Mouse (Mus musculus) forebrain, embryonic 13.5 days (tissue): Measurements from ENCODE around the gene Fnbp4. TPM values are rescaled to one million over a fixed set of nuclear protein-coding genes. Genes with fewer than 3 reads are reported as not detected.
A peak's percentile ranks its signal among the peaks of the same experiment; 100 is the strongest.

ENCODE experiments used
- ATAC-seq: fragments of 200-750 bp; cut with Nextera tagmentation; 2 replicates; pipeline ENCODE4 v1.8.0; 2017
- H3K27ac ChIP-seq: fragments of 300-500 bp; sonication (generic); 2 replicates; pipeline ENCODE4 v1.5.1; 2015; ENCODE audit warnings: inconsistent platforms, mild to moderate bottlenecking, moderate library complexity
- H3K27me3 ChIP-seq: fragments of 300-500 bp; sonication (generic); 2 replicates; pipeline ENCODE4 v1.6.1; 2015; ENCODE audit warnings: mild to moderate bottlenecking, inconsistent platforms
- H3K36me3 ChIP-seq: fragments of 300-500 bp; sonication (generic); 2 replicates; pipeline ENCODE4 v1.6.1; 2015; ENCODE audit warnings: mild to moderate bottlenecking, inconsistent platforms; ENCODE audit not compliant: poor library complexity, severe bottlenecking
- H3K4me1 ChIP-seq: fragments of 300-500 bp; sonication (generic); 2 replicates; pipeline ENCODE4 v1.6.1; 2015; ENCODE audit warnings: inconsistent platforms
- H3K4me2 ChIP-seq: fragments of 300-500 bp; sonication (generic); 2 replicates; pipeline ENCODE4 v1.6.1; 2015; ENCODE audit warnings: inconsistent platforms, mild to moderate bottlenecking, moderate library complexity
- H3K4me3 ChIP-seq: fragments of 300-500 bp; sonication (generic); 2 replicates; pipeline ENCODE4 v1.5.1; 2015; ENCODE audit warnings: mild to moderate bottlenecking, inconsistent platforms
- H3K9ac ChIP-seq: fragments of 300-500 bp; sonication (generic); 2 replicates; pipeline ENCODE4 v1.6.1; 2015; ENCODE audit warnings: mild to moderate bottlenecking, inconsistent platforms
- H3K9me3 ChIP-seq: fragments of 300-500 bp; sonication (generic); replicated peaks from 2 replicates; pipeline ENCODE4 v1.6.1; 2016; ENCODE audit warnings: inconsistent platforms
- WGBS: fragments of 180-500 bp; shearing (Covaris S2); methylation state at CpG from one replicate; pipeline ENCODE4 v1.1.7; 2015; 5-methylcytosine and 5-hydroxymethylcytosine counted together
- polyA plus RNA-seq: library from polyadenylated mRNA; unstranded; fragments of >200 nt; fragmentation: Nextera tagmentation; extraction: Ambion mirVana; gene quantifications from 2 replicates; pipeline ENCODE4 v1.2.1, GENCODE M21; 2015

Gene Fnbp4
- 113 and 118 TPM in 2 replicates for polyA plus RNA-seq

GRCm38 (mm10) chr2:90745053-90745678 lies at the start of gene Fnbp4:
TSS of gene Fnbp4 (plus strand) at chr2:90745370.
- peak within 1 kb of the TSS; percentile 99 for H3K9ac ChIP-seq
- peak within 1 kb of the TSS; percentile 94 for H3K4me3 ChIP-seq
- 1% methylated on average over 44 of the region's 44 CpGs for WGBS
- ATAC-seq: peak; percentile 100
- H3K27ac ChIP-seq: peak within 1 kb of the TSS; percentile 98
- peaks cover 21% of the 10 kb centered on the region for H3K36me3 ChIP-seq
- H3K9me3 ChIP-seq: no peaks in the 10 kb centered on the region
- H3K27me3 ChIP-seq: no peaks in the 10 kb centered on the region
- peak within 1 kb of the TSS; percentile 91 for H3K4me2 ChIP-seq
- peaks cover 36% of the 10 kb centered on the region for H3K4me1 ChIP-seq

DNA sequence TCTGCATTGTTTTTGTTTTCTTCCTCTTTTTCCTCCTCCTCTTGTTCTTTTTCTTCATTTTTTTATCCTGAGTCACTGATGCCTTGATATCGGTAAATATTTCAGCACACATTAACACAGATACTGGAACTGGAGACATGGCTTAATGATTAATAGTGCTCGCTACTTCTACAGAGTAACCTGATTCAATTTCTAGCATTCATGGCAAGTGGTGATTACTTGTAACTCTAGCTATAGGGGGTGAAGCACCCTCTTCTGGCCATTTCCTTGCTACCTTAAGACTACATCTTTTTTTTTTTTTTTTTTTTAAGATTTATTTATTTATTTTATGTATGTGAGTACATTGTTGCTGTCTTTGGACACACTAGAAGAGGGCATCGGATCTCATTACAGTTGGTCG lies 44.2 kb upstream of the Fnbp4 start:
- no peak overlapping the region for H3K4me2 ChIP-seq
- H3K4me3 ChIP-seq: no peak overlapping the region
- H3K27me3 ChIP-seq: no peaks in the 10 kb centered on the region
- WGBS: 95% methylated on average over 4 of the region's 4 CpGs
- no peak overlapping the region for H3K9ac ChIP-seq
- H3K27ac ChIP-seq: no peak overlapping the region
- peaks cover 94% of the 10 kb centered on the region for H3K36me3 ChIP-seq
- H3K4me1 ChIP-seq: no peaks in the 10 kb centered on the region
- no peak for ATAC-seq
- H3K9me3 ChIP-seq: no peaks in the 10 kb centered on the region

GRCm38 (mm10) chr2:90708548-90708947 lies 36.6 kb upstream of the Fnbp4 start:
- H3K4me2 ChIP-seq: no peak overlapping the region
- no peak overlapping the region for H3K9ac ChIP-seq
- no peak overlapping the region for H3K27ac ChIP-seq
- H3K9me3 ChIP-seq: no peaks in the 10 kb centered on the region
- no peak for ATAC-seq
- 17% methylated on average over 1 of the region's 1 CpGs for WGBS
- peaks cover 3% of the 10 kb centered on the region for H3K4me1 ChIP-seq
- no peaks in the 10 kb centered on the region for H3K27me3 ChIP-seq
- H3K4me3 ChIP-seq: no peak overlapping the region
- peaks cover 94% of the 10 kb centered on the region for H3K36me3 ChIP-seq

DNA sequence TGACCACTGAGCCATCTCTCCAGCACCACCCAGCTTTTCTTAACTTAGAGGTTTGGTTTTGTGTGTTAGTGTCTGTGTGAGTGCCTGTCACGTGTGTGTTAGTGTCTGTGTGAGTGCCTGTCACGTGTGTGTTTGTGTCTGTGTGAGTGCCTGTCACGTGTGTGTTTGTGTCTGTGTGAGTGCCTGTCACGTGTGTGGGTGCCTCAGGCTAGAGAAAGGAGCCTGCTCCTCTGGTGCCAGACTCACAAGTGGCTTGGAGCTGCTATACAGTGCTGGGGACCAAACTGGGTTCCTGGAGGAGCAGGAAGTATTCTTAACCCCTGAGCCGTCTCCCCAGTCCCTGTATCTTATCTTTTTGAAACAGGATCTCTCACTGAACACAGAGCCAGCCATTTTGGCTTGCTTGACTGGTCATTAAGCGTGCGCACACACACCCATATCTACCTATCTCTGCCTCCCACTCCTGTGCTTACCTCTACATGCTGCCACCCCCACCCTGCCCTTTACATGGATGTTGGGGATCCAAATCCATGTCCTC lies 29.5 kb upstream of the Fnbp4 start:
- Histone ChIP-seq H3K27me3 (no peaks in the 10 kb centered on the region), H3K27ac (no peak overlapping the region), H3K36me3 (peaks cover 87% of the 10 kb centered on the region), H3K4me1 (peaks cover 5% of the 10 kb centered on the region), H3K9me3 (no peaks in the 10 kb centered on the region), H3K4me3 (no peak overlapping the region), H3K4me2 (no peak overlapping the region), H3K9ac (no peak overlapping the region)
- 93% methylated on average over 7 of the region's 7 CpGs for WGBS
- no peak for ATAC-seq

DNA sequence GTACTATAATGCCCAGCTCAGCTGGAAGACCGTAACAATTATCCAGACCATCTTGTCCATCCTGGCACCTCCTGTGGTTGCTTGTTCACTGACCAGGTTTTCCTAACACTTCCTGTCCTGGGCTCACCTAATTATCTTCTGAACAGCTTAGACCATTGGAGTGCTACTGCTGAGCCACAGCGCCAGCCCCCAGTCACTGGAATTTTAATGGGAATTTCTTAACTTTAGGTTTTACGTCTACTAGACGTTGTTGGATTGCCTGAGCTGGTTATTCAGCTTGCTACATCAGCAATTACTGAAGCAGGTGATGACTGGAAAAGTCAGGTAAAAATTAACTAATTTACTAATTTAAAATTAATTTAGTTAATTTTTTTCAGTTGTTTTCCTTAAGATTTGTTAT lies 27.8 kb upstream of the Fnbp4 start:
- Histone ChIP-seq H3K9ac (no peak overlapping the region), H3K4me3 (no peak overlapping the region), H3K4me1 (peaks cover 5% of the 10 kb centered on the region), H3K4me2 (no peak overlapping the region), H3K27me3 (no peaks in the 10 kb centered on the region), H3K27ac (no peak overlapping the region), H3K36me3 (peaks cover 85% of the 10 kb centered on the region), H3K9me3 (no peaks in the 10 kb centered on the region)
- ATAC-seq: no peak
- WGBS: 86% methylated on average over 4 of the region's 4 CpGs

- Histone ChIP-seq H3K27ac (no peak overlapping the region), H3K9ac (no peak overlapping the region), H3K36me3 (peaks cover 85% of the 10 kb centered on the region), H3K9me3 (no peaks in the 10 kb centered on the region), H3K4me1 (peaks cover 5% of the 10 kb centered on the region), H3K4me3 (no peak overlapping the region), H3K27me3 (no peaks in the 10 kb centered on the region), H3K4me2 (no peak overlapping the region)
- ATAC-seq: peak; percentile 38; the same call in 1 of the 2 replicates
- 48% methylated on average over 5 of the region's 5 CpGs for WGBS
Observed at GRCm38 (mm10) chr2:90717948-90718347, 27.2 kb upstream of the Fnbp4 start.

DNA sequence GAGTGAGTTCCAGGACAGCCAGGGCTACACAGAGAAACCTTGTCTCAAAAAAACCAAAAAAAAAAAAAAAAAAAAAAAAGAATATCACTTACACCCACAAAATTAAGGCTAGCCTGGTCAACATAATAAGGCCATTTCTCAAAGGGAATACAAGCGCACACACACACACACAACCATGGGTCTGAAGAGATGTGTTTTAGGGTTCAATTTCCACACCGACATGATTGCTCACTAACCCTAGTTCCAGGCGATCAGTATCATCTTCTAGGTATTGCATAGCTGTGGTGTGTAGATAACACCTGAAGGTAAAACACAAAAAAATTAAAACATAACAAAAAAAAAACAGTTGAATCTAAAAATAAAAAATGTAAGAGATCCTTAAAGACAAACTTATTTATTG lies 18.4 kb upstream of the Fnbp4 start:
- no peak overlapping the region for H3K4me2 ChIP-seq
- H3K4me1 ChIP-seq: no peaks in the 10 kb centered on the region
- no peak overlapping the region for H3K27ac ChIP-seq
- ATAC-seq: no peak
- H3K9ac ChIP-seq: no peak overlapping the region
- 97% methylated on average over 3 of the region's 3 CpGs for WGBS
- no peaks in the 10 kb centered on the region for H3K27me3 ChIP-seq
- H3K4me3 ChIP-seq: no peak overlapping the region
- no peaks in the 10 kb centered on the region for H3K9me3 ChIP-seq
- peaks cover 95% of the 10 kb centered on the region for H3K36me3 ChIP-seq

GRCm38 (mm10) chr2:90735326-90735725 lies 9.8 kb upstream of the Fnbp4 start:
- Histone ChIP-seq H3K27ac (no peak overlapping the region), H3K4me2 (no peak overlapping the region), H3K36me3 (peaks cover 76% of the 10 kb centered on the region), H3K9me3 (no peaks in the 10 kb centered on the region), H3K4me1 (no peaks in the 10 kb centered on the region), H3K27me3 (no peaks in the 10 kb centered on the region), H3K9ac (no peak overlapping the region), H3K4me3 (no peak overlapping the region)
- 91% methylated on average over 11 of the region's 11 CpGs for WGBS
- no peak for ATAC-seq

DNA sequence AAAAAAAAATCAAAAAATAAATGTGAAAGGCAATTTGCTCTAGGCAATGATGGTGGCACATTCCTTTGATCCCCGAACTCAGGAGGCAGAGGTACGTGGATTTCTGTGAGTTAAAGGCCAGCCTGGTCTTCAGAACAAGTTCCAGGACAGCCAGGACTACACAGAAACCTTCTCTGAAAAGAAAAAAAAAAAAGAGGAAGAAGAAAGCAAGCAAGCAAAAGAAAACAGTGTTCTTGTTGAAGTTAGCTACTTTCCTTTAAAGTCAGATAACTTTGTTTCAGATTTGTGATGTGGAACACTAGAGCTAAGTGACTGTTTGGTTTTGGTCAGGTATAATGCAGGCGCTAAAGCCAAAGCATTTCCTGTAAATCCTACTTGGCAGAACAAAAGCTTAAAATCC lies 6.4 kb upstream of the Fnbp4 start:
- 88% methylated on average over 3 of the region's 3 CpGs for WGBS
- H3K27me3 ChIP-seq: no peaks in the 10 kb centered on the region
- no peaks in the 10 kb centered on the region for H3K9me3 ChIP-seq
- no peak overlapping the region for H3K9ac ChIP-seq
- H3K36me3 ChIP-seq: peaks cover 42% of the 10 kb centered on the region
- no peak overlapping the region for H3K27ac ChIP-seq
- H3K4me2 ChIP-seq: no peak overlapping the region
- no peak overlapping the region for H3K4me3 ChIP-seq
- no peaks in the 10 kb centered on the region for H3K4me1 ChIP-seq
- ATAC-seq: no peak

DNA sequence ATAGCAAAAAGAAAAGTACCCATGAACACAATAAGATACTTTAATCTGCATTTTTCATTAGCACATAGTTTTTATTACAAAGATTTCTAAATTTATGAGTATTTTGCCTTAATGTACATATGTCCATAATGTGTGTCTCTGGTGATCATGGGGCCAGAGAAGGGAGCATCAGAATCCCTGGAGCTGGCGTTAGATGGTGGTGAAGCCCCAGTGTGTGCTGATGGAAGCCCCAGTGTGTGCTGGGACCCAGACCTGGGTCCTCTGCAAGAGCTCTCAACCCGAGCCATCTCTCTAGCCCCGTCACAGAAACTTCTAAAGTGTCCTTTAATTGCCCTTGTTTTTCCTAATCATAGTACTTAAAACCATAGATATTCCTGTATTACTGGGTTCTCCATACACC lies 5.8 kb upstream of the Fnbp4 start:
- H3K36me3 ChIP-seq: peaks cover 36% of the 10 kb centered on the region
- H3K4me2 ChIP-seq: no peak overlapping the region
- 0 out of 2 replicates have a peak, but pooled peaks cover 2% of the 10 kb centered on the region for H3K4me1 ChIP-seq
- no peaks in the 10 kb centered on the region for H3K9me3 ChIP-seq
- H3K27ac ChIP-seq: no peak overlapping the region
- no peak overlapping the region for H3K9ac ChIP-seq
- 94% methylated on average over 3 of the region's 3 CpGs for WGBS
- ATAC-seq: no peak
- H3K4me3 ChIP-seq: no peak overlapping the region
- H3K27me3 ChIP-seq: no peaks in the 10 kb centered on the region

DNA sequence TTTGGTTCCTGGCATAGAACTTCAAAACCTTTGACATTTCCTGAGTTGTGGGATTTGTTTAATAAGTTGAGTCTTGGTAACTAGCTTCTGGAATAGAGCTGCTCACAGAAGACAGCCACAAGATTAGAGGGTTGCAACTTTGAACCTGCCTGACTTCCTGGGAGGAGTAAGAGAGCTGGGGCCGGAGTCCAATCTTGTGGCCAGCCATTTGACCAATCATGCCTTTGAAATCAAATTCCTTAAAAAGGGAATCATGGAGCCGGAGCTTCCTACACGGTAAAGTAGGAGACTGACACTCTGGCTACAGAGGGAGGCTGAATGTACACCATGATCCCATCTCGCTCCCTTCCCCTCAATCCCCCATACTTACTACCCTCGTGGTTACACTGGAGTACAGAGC lies 5.2 kb upstream of the Fnbp4 start:
- no peak overlapping the region for H3K27ac ChIP-seq
- H3K36me3 ChIP-seq: peaks cover 31% of the 10 kb centered on the region
- 0 out of 2 replicates have a peak, but pooled peaks cover 8% of the 10 kb centered on the region for H3K4me1 ChIP-seq
- ATAC-seq: no peak
- 92% methylated on average over 5 of the region's 5 CpGs for WGBS
- H3K27me3 ChIP-seq: no peaks in the 10 kb centered on the region
- H3K9me3 ChIP-seq: no peaks in the 10 kb centered on the region
- no peak overlapping the region for H3K9ac ChIP-seq
- H3K4me2 ChIP-seq: no peak overlapping the region
- no peak overlapping the region for H3K4me3 ChIP-seq

DNA sequence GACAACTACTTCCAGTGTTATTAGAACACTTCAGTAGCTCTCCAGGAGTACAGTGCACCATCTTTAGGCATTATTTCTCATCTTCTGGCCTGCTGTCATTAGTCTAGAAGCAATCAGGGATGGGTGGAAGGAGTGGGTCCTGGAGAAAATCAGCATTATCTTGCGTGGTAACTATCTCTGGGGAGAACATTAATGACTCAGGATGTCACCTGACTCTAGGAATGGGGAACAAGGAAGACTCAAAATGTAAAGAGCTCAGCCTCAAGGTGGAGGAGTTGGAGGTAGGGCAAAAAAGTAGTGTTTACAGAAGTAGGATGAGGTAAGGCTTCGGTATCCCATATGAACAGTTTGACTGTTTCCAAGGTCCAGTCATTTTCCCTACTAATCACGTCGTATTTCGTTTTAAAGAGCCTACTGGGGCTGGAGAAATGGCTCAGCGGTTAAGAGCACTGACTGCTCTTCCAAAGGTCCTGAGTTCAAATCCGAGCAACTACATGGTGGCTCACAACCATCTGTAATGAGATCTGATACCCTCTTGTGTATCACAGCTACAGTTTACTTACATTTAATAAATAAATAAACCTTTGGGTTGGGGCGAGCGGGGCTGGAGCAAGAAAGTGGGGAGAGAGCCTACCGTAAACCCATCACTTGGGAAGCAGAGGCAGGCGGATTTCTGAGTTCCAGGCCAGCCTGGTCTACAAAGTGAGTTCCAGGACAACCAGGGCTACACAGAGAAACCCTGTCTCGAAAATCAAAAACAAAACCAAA lies 701 bp upstream of the Fnbp4 start:
- Histone ChIP-seq H3K4me2 (peak overlapping the region; percentile 58), H3K9ac (peak overlapping the region; percentile 55), H3K27ac (peak overlapping the region; percentile 98), H3K36me3 (peaks cover 17% of the 10 kb centered on the region), H3K27me3 (no peaks in the 10 kb centered on the region), H3K9me3 (no peaks in the 10 kb centered on the region), H3K4me1 (peaks cover 33% of the 10 kb centered on the region), H3K4me3 (peak overlapping the region; percentile 94)
- ATAC-seq: peak; percentile 3
- WGBS: 68% methylated on average over 12 of the region's 12 CpGs
